In genomic region chr17:65783182-65784161, GRCm38 (mm10) we compare ENCODE assay signal across 8 mouse cellular contexts. TPM values are rescaled to one million over a fixed set of nuclear protein-coding genes. Genes with fewer than 3 reads are reported as not detected.
DNase-seq lines count a peak whose midpoint lies in the region; TF ChIP-seq lines count a peak whose summit lies in the region.

No protein-coding gene starts in this region.

- peak overlapping the region; percentile 84 for H3K4me3 ChIP-seq in cerebellum, adult 2 months (replicated peaks; ENCODE audit: insufficient read depth, low read depth, low read length)
- H3K4me3 ChIP-seq in hindbrain, embryonic 10.5 days = peak overlapping the region; percentile 93

- H3K4me1 ChIP-seq in cerebellum, adult 2 months (ENCODE audit: control insufficient read depth, insufficient read depth, low read length) = peaks cover 8% of the 10 kb centered on the region; the same call in 1 of the 2 replicates
- H3K4me1 ChIP-seq in hindbrain, embryonic 10.5 days (replicated peaks) = peaks cover 28% of the 10 kb centered on the region

- DNase-seq in MN1 (ENCODE audit: low spot score) = peak; percentile 80
- peak; percentile 74 to 84 for DNase-seq in cerebellum, adult 2 months
- DNase-seq in forelimb bud, embryonic 11.5 days (ENCODE audit: low read depth, low spot score) = peak; percentile 42
- DNase-seq in hindbrain, embryonic 10.5 days (ENCODE audit: low spot score) = peak; percentile 80
- peak; percentile 55 to 75 for DNase-seq in layer of hippocampus, postnatal 14 days (ENCODE audit: low spot score in 2 of 2)
- DNase-seq in lung, postnatal 14 days = peak; percentile 82
- DNase-seq in ovary, postnatal 14 days (ENCODE audit: low spot score) = peak; percentile 58
- DNase-seq in thymus, postnatal 10 days (ENCODE audit: low spot score in 2 of 2) = peak; percentile 59 to 71

- TF ChIP-seq CTCF in cerebellum, adult 2 months (IDR thresholded peaks at IDR 0.05; ENCODE audit: borderline replicate concordance, insufficient read depth, low read depth, low read length) = no peak

- TF ChIP-seq POLR2A in cerebellum, adult 2 months (IDR thresholded peaks at IDR 0.05; ENCODE audit: borderline replicate concordance, insufficient read depth, low read length) = 0 out of 2 replicates have a peak, but pooled peaks have one; percentile 6

- H3K27ac ChIP-seq in cerebellum, adult 2 months (ENCODE audit: insufficient read depth, low read length) = peak overlapping the region; percentile 94
- H3K27ac ChIP-seq in hindbrain, embryonic 10.5 days = peak overlapping the region; percentile 99

- H3K9me3 ChIP-seq in hindbrain, embryonic 10.5 days = peaks cover 9% of the 10 kb centered on the region; the same call in 1 of the 2 replicates

- H3K36me3 ChIP-seq in hindbrain, embryonic 10.5 days = peaks cover 36% of the 10 kb centered on the region

- under 1% methylated on average over 88 of the region's 135 CpGs for WGBS in cerebellum, adult 2 months
- WGBS in hindbrain, embryonic 10.5 days = 4% methylated on average over 105 of the region's 135 CpGs

- H3K27me3 ChIP-seq in cerebellum, adult 2 months (ENCODE audit: control insufficient read depth, insufficient read depth, low read length) = no peaks in the 10 kb centered on the region
- H3K27me3 ChIP-seq in hindbrain, embryonic 10.5 days (ENCODE audit: insufficient read depth, poor library complexity, severe bottlenecking) = no peaks in the 10 kb centered on the region

RNA-seq across cellular contexts. Expression of gene Ppp4r1, which starts 1.1 kb away (rescaled TPM):
- polyA plus RNA-seq in cerebellum, adult 2 months (2012; rRNA removed) = 71.5 and 72.9 TPM in 2 replicates
- 51.0 and 59.6 TPM in 2 replicates for polyA plus RNA-seq in hindbrain, embryonic 10.5 days (2016; fragmentation: Nextera tagmentation; extraction: Ambion mirVana)
- 10 to 100 TPM; 39.0 to 40.4 TPM for total RNA-seq in layer of hippocampus, postnatal 14 days (2021)

RNA-seq across cellular contexts. Expression of gene Rab31, which starts 10.9 kb away (rescaled TPM):
- 71.4 and 79.7 TPM in 2 replicates for polyA plus RNA-seq in cerebellum, adult 2 months (2012; rRNA removed)
- polyA plus RNA-seq in hindbrain, embryonic 10.5 days (2016; fragmentation: Nextera tagmentation; extraction: Ambion mirVana) = 60.8 and 63.2 TPM in 2 replicates
- 10 to 100 TPM; 64.9 to 72.1 TPM for total RNA-seq in layer of hippocampus, postnatal 14 days (2021)

Comparison
In these comparisons a context has a peak if more than half of its experiments do, and no peak if none do; other contexts are left out.
1. Peak in every context shown above with its lines: DNase-seq, H3K4me3 ChIP-seq and H3K27ac ChIP-seq.